Mouse (Mus musculus) brain, embryonic 14.5 days (tissue): ENCODE data around the gene Speg.

Experiments
- CTCF ChIP-seq: fragments of 200-500 bp; IDR thresholded peaks from 2 replicates; pipeline ENCODE4 v1.5.1; 2012; ENCODE audit warnings: inconsistent platforms, mild to moderate bottlenecking, moderate library complexity, borderline replicate concordance; ENCODE audit not compliant: insufficient read depth, insufficient read length; ENCODE audit errors: extremely low read depth
- POLR2A ChIP-seq: fragments of 200-500 bp; IDR thresholded peaks from 2 replicates; pipeline ENCODE4 v1.6.1; 2012; ENCODE audit warnings: mild to moderate bottlenecking, inconsistent platforms, borderline replicate concordance; ENCODE audit not compliant: poor library complexity, insufficient read depth, insufficient read length, severe bottlenecking; ENCODE audit errors: extremely low read depth

DNA sequence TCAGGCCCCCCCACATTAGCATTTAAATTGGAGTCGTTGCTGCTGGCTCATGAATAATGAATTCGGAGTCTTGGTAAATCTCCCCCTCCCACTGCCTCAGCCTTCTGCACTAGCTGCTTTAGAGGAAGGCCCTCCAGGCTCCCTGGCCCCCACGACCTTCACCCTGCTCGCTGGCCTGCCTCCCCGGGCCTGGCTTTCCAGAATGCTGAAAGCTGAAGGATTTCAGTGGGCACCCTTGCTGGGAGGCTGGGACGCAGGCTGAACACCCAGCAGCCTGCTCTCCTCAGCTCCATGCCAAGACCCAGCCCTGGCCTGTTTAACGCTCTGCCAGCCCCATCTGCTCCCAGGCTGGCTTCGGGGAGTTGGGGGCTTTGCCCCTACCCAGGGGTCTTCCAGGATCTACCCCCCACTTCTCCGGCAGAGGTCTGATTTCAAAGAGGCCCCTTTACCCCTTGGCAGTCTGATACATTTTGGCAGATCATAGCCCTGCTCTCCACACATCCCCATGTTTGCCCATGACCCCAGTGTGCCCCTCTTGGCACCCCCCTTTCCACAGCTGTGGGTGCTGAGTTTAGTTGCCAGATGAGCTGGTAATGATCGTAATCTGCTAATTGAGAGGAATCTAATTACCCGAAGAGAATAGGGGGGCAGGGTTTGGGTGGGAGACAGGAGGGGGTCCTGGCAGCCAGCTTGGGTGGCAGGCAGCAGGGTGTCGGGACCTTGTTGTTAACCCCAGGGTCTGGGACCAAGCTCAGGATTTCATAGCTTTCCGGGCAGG lies 68.3 kb downstream of the Speg start:
- no peak for TF ChIP-seq POLR2A
- TF ChIP-seq CTCF: no peak
